Mouse (Mus musculus): Measurements from ENCODE around the gene Rfng.
"Not testable (repeated sequence)": the region's sequence is repeated elsewhere in the genome, so short reads cannot be mapped to it uniquely, and the experiment has no call there.

Rfng gene

GRCm38 (mm10) chr11:120784064-120784791 is at the start of gene Rfng, which contains the start of gene Gps1:
Rfng (minus strand) TSS chr11:120784207.
Gps1 (plus strand) TSS chr11:120784272.
- peak; percentile 27 for DNase-seq (ENCODE audit: low read depth, low spot score)

GRCm38 (mm10) chr11:120832962-120833361 is 49.0 kb upstream of the Rfng start:
- not testable (repeated sequence) for DNase-seq (ENCODE audit: low read depth, low spot score)

GRCm38 (mm10) chr11:120831659-120832440 is 47.8 kb upstream of the Rfng start:
- no peak for DNase-seq (ENCODE audit: low read depth, low spot score)

GRCm38 (mm10) chr11:120830686-120831085 is 46.7 kb upstream of the Rfng start:
- DNase-seq (ENCODE audit: low read depth, low spot score), result no peak

- no peak for DNase-seq (ENCODE audit: low read depth, low spot score)
Measured at GRCm38 (mm10) chr11:120829757-120830532, 45.9 kb upstream of the Rfng start.

GRCm38 (mm10) chr11:120828416-120828815 is 44.4 kb upstream of the Rfng start:
- no peak for DNase-seq (ENCODE audit: low read depth, low spot score)

GRCm38 (mm10) chr11:120826016-120826953 is 42.3 kb upstream of the Rfng start:
- no peak for DNase-seq (ENCODE audit: low read depth, low spot score)

- no peak for DNase-seq (ENCODE audit: low read depth, low spot score)
Measured at GRCm38 (mm10) chr11:120825289-120825863, 41.4 kb upstream of the Rfng start.

GRCm38 (mm10) chr11:120824787-120825288 is 40.8 kb upstream of the Rfng start:
- no peak for DNase-seq (ENCODE audit: low read depth, low spot score)

GRCm38 (mm10) chr11:120823956-120824786 is 40.2 kb upstream of the Rfng start, which contains the start of gene Fasn:
Fasn (minus strand) TSS chr11:120824547.
- peak; percentile 94 for DNase-seq (ENCODE audit: low read depth, low spot score)

GRCm38 (mm10) chr11:120823551-120823947 is 39.5 kb upstream of the Rfng start:
- DNase-seq (ENCODE audit: low read depth, low spot score), result peak; percentile 28

- DNase-seq (ENCODE audit: low read depth, low spot score), result no peak
Measured at GRCm38 (mm10) chr11:120822831-120823550, 39.0 kb upstream of the Rfng start.

- no peak for DNase-seq (ENCODE audit: low read depth, low spot score)
Measured at GRCm38 (mm10) chr11:120822321-120822720, 38.3 kb upstream of the Rfng start.

- no peak for DNase-seq (ENCODE audit: low read depth, low spot score)
Measured at GRCm38 (mm10) chr11:120821076-120821922, 37.3 kb upstream of the Rfng start.

- DNase-seq (ENCODE audit: low read depth, low spot score), result no peak
Measured at GRCm38 (mm10) chr11:120820546-120820945, 36.5 kb upstream of the Rfng start.

- no peak for DNase-seq (ENCODE audit: low read depth, low spot score)
Measured at GRCm38 (mm10) chr11:120819556-120819955, 35.5 kb upstream of the Rfng start.

- DNase-seq (ENCODE audit: low read depth, low spot score), result no peak
Measured at GRCm38 (mm10) chr11:120818251-120818650, 34.2 kb upstream of the Rfng start.

GRCm38 (mm10) chr11:120817358-120817757 is 33.4 kb upstream of the Rfng start:
- no peak for DNase-seq (ENCODE audit: low read depth, low spot score)

All from telencephalon, adult 2 months (tissue).